Mouse (Mus musculus) hindbrain, embryonic 16.5 days (tissue): ENCODE results near the gene Tmem231. TPM values are rescaled to one million over a fixed set of nuclear protein-coding genes. Genes with fewer than 3 reads are reported as not detected.

Source experiments
- ATAC-seq: fragments of 200-750 bp; cut with Nextera tagmentation; 2 replicates; pipeline ENCODE4 v1.8.0; 2017; ENCODE audit warnings: moderate TSS enrichment, moderate library complexity
- H3K27ac ChIP-seq: fragments of 300-500 bp; sonication (generic); 2 replicates; pipeline ENCODE4 v1.5.1; 2014; ENCODE audit warnings: low read depth, mild to moderate bottlenecking, control low read depth, low read length, moderate library complexity
- H3K27me3 ChIP-seq: fragments of 300-500 bp; sonication (generic); replicated peaks from 2 replicates; pipeline ENCODE4 v1.6.1; 2014; ENCODE audit warnings: low read length; ENCODE audit not compliant: control insufficient read depth, insufficient read depth
- H3K36me3 ChIP-seq: fragments of 300-500 bp; sonication (generic); 2 replicates; pipeline ENCODE4 v1.6.1; 2014; ENCODE audit warnings: mild to moderate bottlenecking, low read length, moderate library complexity, mixed read lengths; ENCODE audit not compliant: control insufficient read depth, insufficient read depth
- H3K4me1 ChIP-seq: fragments of 300-500 bp; sonication (generic); 2 replicates; pipeline ENCODE4 v1.6.1; 2014; ENCODE audit warnings: low read depth, low read length; ENCODE audit not compliant: control insufficient read depth, insufficient read depth
- H3K4me2 ChIP-seq: fragments of 300-500 bp; sonication (generic); 2 replicates; pipeline ENCODE4 v1.6.1; 2014; ENCODE audit warnings: mild to moderate bottlenecking, low read length, control low read depth, moderate library complexity
- H3K4me3 ChIP-seq: fragments of 300-500 bp; sonication (generic); 2 replicates; pipeline ENCODE4 v1.5.1; 2014; ENCODE audit warnings: mild to moderate bottlenecking, low read length, control low read depth, moderate library complexity
- H3K9ac ChIP-seq: fragments of 300-500 bp; sonication (generic); 2 replicates; pipeline ENCODE4 v1.6.1; 2014; ENCODE audit warnings: low read depth, mild to moderate bottlenecking, control low read depth, low read length, moderate library complexity
- H3K9me3 ChIP-seq: fragments of 300-500 bp; sonication (generic); 2 replicates; pipeline ENCODE4 v1.6.1; 2014; ENCODE audit warnings: mild to moderate bottlenecking, low read length, moderate library complexity; ENCODE audit not compliant: control insufficient read depth
- WGBS: fragments of 180-500 bp; shearing (Covaris S2); extraction: QIAGEN DNeasy Blood & Tissue Kit; methylation state at CpG from one replicate; pipeline ENCODE4 v1.1.7; 2014; 5-methylcytosine and 5-hydroxymethylcytosine counted together
- polyA plus RNA-seq: library from polyadenylated mRNA; unstranded; fragments of >200 nt; fragmentation: Nextera tagmentation; extraction: Ambion mirVana; gene quantifications from 2 replicates; pipeline ENCODE4 v1.2.1, GENCODE M21; 2015

Gene Tmem231
- polyA plus RNA-seq, 1 experiment from 2014 or later, result 19.5 TPM

DNA sequence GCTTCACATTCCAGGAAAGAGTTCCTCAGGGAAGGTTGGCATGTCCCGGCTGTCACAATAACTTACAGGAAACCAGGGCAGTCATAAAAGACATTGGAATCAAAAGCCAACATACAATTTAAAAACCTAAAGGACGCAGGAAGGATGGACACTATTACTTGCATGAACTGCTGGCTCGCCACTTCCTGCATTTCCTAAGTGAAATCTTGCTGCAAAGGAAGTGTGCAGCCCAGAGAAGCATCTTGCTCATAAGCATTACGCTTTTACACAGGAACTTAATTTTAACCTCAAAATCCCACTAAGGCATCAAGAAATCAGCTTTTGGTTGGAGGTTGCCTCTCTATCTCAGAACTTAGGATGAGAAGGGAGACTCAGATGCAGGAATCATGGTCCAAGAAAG lies 70.4 kb downstream of the Tmem231 start:
- no peak for ATAC-seq
- Histone ChIP-seq H3K27me3 (no peaks in the 10 kb centered on the region), H3K9ac (no peak overlapping the region), H3K27ac (no peak overlapping the region), H3K4me1 (no peaks in the 10 kb centered on the region), H3K4me3 (no peak overlapping the region), H3K36me3 (no peaks in the 10 kb centered on the region), H3K4me2 (no peak overlapping the region), H3K9me3 (no peaks in the 10 kb centered on the region)
- 86% methylated on average over 4 of the region's 4 CpGs for WGBS

Other genes starting within 250 kb of the Tmem231 start
- gene Ctrb1, start 242.9 kb downstream of the Tmem231 start, polyA plus RNA-seq, result not detected in 2 replicates
- gene Bcar1, start 190.1 kb downstream of the Tmem231 start, polyA plus RNA-seq, result 37.6 and 50.0 TPM in 2 replicates
- gene Cfdp1, start 79.6 kb downstream of the Tmem231 start, polyA plus RNA-seq, result 202 and 210 TPM in 2 replicates
- gene Tmem170, start 57.1 kb downstream of the Tmem231 start, polyA plus RNA-seq, result 3.6 and 4.2 TPM in 2 replicates
- 4.4 and 4.9 TPM in 2 replicates for gene Chst5, start 23.4 kb downstream of the Tmem231 start, polyA plus RNA-seq
- 422 and 469 TPM in 2 replicates for gene Gabarapl2, start 6.8 kb upstream of the Tmem231 start, polyA plus RNA-seq
- 6.9 and 7.5 TPM in 2 replicates for gene Adat1, start 58.4 kb upstream of the Tmem231 start, polyA plus RNA-seq
- 173 and 178 TPM in 2 replicates for gene Kars, start 77.4 kb upstream of the Tmem231 start, polyA plus RNA-seq
- 66.8 and 71.9 TPM in 2 replicates for gene Terf2ip, start 77.5 kb upstream of the Tmem231 start, polyA plus RNA-seq
- gene Gm6793, start 81.2 kb upstream of the Tmem231 start, polyA plus RNA-seq, result 0.33 and 0.70 TPM in 2 replicates